Mouse (Mus musculus) kidney, embryonic 16.5 days (tissue): Measurements from ENCODE around the gene Arl9. TPM values are rescaled to one million over a fixed set of nuclear protein-coding genes. Genes with fewer than 3 reads are reported as not detected.
"Not testable (repeated sequence)": the region's sequence is repeated elsewhere in the genome, so short reads cannot be mapped to it uniquely, and the experiment has no call there.

Source experiments
- ATAC-seq: fragments of 200-750 bp; cut with Nextera tagmentation; 2 replicates; pipeline ENCODE4 v1.8.0; 2017; ENCODE audit warnings: moderate TSS enrichment; ENCODE audit not compliant: low FRiP score, low TSS enrichment
- H3K27ac ChIP-seq: fragments of 300-500 bp; sonication (generic); 2 replicates; pipeline ENCODE4 v1.5.1; 2014; ENCODE audit warnings: low read length
- H3K27me3 ChIP-seq: fragments of 300-500 bp; sonication (generic); 2 replicates; pipeline ENCODE4 v1.6.1; 2014; ENCODE audit warnings: low read length, control low read depth, mixed read lengths; ENCODE audit not compliant: insufficient read depth
- H3K36me3 ChIP-seq: fragments of 300-500 bp; sonication (generic); 2 replicates; pipeline ENCODE4 v1.6.1; 2014; ENCODE audit warnings: low read length, control low read depth, mixed read lengths; ENCODE audit not compliant: insufficient read depth
- H3K4me1 ChIP-seq: fragments of 300-500 bp; sonication (generic); 2 replicates; pipeline ENCODE4 v1.6.1; 2014; ENCODE audit warnings: low read length, control low read depth, mixed read lengths; ENCODE audit not compliant: insufficient read depth
- H3K4me2 ChIP-seq: fragments of 300-500 bp; sonication (generic); replicated peaks from 2 replicates; pipeline ENCODE4 v1.6.1; 2014; ENCODE audit warnings: low read depth, low read length
- H3K4me3 ChIP-seq: fragments of 300-500 bp; sonication (generic); 2 replicates; pipeline ENCODE4 v1.5.1; 2014; ENCODE audit warnings: mild to moderate bottlenecking, low read length
- H3K9ac ChIP-seq: fragments of 300-500 bp; sonication (generic); replicated peaks from 2 replicates; pipeline ENCODE4 v1.6.1; 2014; ENCODE audit warnings: low read length
- H3K9me3 ChIP-seq: fragments of 300-500 bp; sonication (generic); 2 replicates; pipeline ENCODE4 v1.6.1; 2016; ENCODE audit warnings: low read length, control low read depth
- WGBS: fragments of 180-500 bp; shearing (Covaris S2); extraction: QIAGEN DNeasy Blood & Tissue Kit; methylation state at CpG from one replicate; pipeline ENCODE4 v1.1.7; 2014; 5-methylcytosine and 5-hydroxymethylcytosine counted together
- polyA plus RNA-seq: library from polyadenylated mRNA; unstranded; fragments of >200 nt; fragmentation: Nextera tagmentation; extraction: Ambion mirVana; gene quantifications from 2 replicates; pipeline ENCODE4 v1.2.1, GENCODE M21; 2015

Arl9 gene
- polyA plus RNA-seq, 1 experiment from 2014 or later = not detected

GRCm38 (mm10) chr5:77013171-77013570, 9.3 kb downstream of the Arl9 start:
- H3K36me3 ChIP-seq = no peaks in the 10 kb centered on the region
- no peak overlapping the region for H3K9ac ChIP-seq
- no peak overlapping the region for H3K4me2 ChIP-seq
- no peaks in the 10 kb centered on the region for H3K9me3 ChIP-seq
- H3K4me1 ChIP-seq = peaks cover 4% of the 10 kb centered on the region; the same call in 1 of the 2 replicates
- no peak overlapping the region for H3K4me3 ChIP-seq
- H3K27me3 ChIP-seq = peaks cover 3% of the 10 kb centered on the region; the same call in 1 of the 2 replicates
- 81% methylated on average over 3 of the region's 3 CpGs for WGBS
- H3K27ac ChIP-seq = no peak overlapping the region
- ATAC-seq = no peak

- Histone ChIP-seq H3K27ac (no peak within 1 kb of the TSS), H3K4me2 (peak within 1 kb of the TSS; percentile 93), H3K9me3 (no peaks in the 10 kb centered on the region), H3K4me3 (peak within 1 kb of the TSS; percentile 59), H3K9ac (peak within 1 kb of the TSS; percentile 59), H3K27me3 (peaks cover 3% of the 10 kb centered on the region; the same call in 1 of the 2 replicates), H3K36me3 (no peaks in the 10 kb centered on the region), H3K4me1 (peaks cover 4% of the 10 kb centered on the region; the same call in 1 of the 2 replicates)
- WGBS = 8% methylated on average over 57 of the region's 57 CpGs
- ATAC-seq = peak; percentile 99
Observed at GRCm38 (mm10) chr5:77015544-77016482, 12.0 kb downstream of the Arl9 start, which contains the start of gene Thegl. Thegl (plus strand) TSS chr5:77016023.

GRCm38 (mm10) chr5:77028034-77028433, 24.2 kb downstream of the Arl9 start:
- no peaks in the 10 kb centered on the region for H3K4me1 ChIP-seq
- no peak overlapping the region for H3K4me3 ChIP-seq
- no peaks in the 10 kb centered on the region for H3K27me3 ChIP-seq
- no peak for ATAC-seq
- WGBS = 73% methylated on average over 3 of the region's 3 CpGs
- H3K36me3 ChIP-seq = no peaks in the 10 kb centered on the region
- H3K9ac ChIP-seq = no peak overlapping the region
- no peaks in the 10 kb centered on the region; the same call in 1 of the 2 replicates for H3K9me3 ChIP-seq
- H3K27ac ChIP-seq = no peak overlapping the region
- no peak overlapping the region for H3K4me2 ChIP-seq

GRCm38 (mm10) chr5:77029735-77030134, 25.9 kb downstream of the Arl9 start:
- H3K4me2 ChIP-seq = no peak overlapping the region
- ATAC-seq = no peak
- no peak overlapping the region for H3K4me3 ChIP-seq
- H3K4me1 ChIP-seq = no peaks in the 10 kb centered on the region
- H3K27ac ChIP-seq = no peak overlapping the region
- no peaks in the 10 kb centered on the region for H3K9me3 ChIP-seq
- WGBS = 79% methylated on average over 5 of the region's 5 CpGs
- H3K27me3 ChIP-seq = no peaks in the 10 kb centered on the region
- no peak overlapping the region for H3K9ac ChIP-seq
- no peaks in the 10 kb centered on the region for H3K36me3 ChIP-seq

GRCm38 (mm10) chr5:77035101-77035500, 31.2 kb downstream of the Arl9 start:
- H3K9ac ChIP-seq, ATAC-seq, H3K9me3 ChIP-seq, H3K4me1 ChIP-seq, H3K27ac ChIP-seq, H3K4me3 ChIP-seq, H3K27me3 ChIP-seq, H3K36me3 ChIP-seq, H3K4me2 ChIP-seq: not testable (repeated sequence)

- no peak overlapping the region for H3K4me2 ChIP-seq
- no peaks in the 10 kb centered on the region for H3K36me3 ChIP-seq
- 87% methylated on average over 10 of the region's 10 CpGs for WGBS
- H3K27me3 ChIP-seq = no peaks in the 10 kb centered on the region
- ATAC-seq = no peak
- H3K9ac ChIP-seq = no peak overlapping the region
- H3K4me3 ChIP-seq = no peak overlapping the region
- no peak overlapping the region for H3K27ac ChIP-seq
- H3K9me3 ChIP-seq = no peaks in the 10 kb centered on the region
- H3K4me1 ChIP-seq = no peaks in the 10 kb centered on the region
Observed at GRCm38 (mm10) chr5:77038451-77038850, 34.6 kb downstream of the Arl9 start.

- H3K4me1 ChIP-seq = no peaks in the 10 kb centered on the region
- H3K4me3 ChIP-seq = no peak overlapping the region
- no peaks in the 10 kb centered on the region for H3K27me3 ChIP-seq
- H3K9ac ChIP-seq = no peak overlapping the region
- H3K9me3 ChIP-seq = no peaks in the 10 kb centered on the region
- H3K27ac ChIP-seq = no peak overlapping the region
- ATAC-seq = no peak
- no peaks in the 10 kb centered on the region for H3K36me3 ChIP-seq
- no peak overlapping the region for H3K4me2 ChIP-seq
Observed at GRCm38 (mm10) chr5:77039391-77039790, 35.5 kb downstream of the Arl9 start.

GRCm38 (mm10) chr5:77044362-77044761, 40.5 kb downstream of the Arl9 start:
- H3K27me3 ChIP-seq = no peaks in the 10 kb centered on the region
- H3K36me3 ChIP-seq = no peaks in the 10 kb centered on the region
- no peak overlapping the region for H3K4me2 ChIP-seq
- no peak overlapping the region for H3K27ac ChIP-seq
- no peak overlapping the region for H3K4me3 ChIP-seq
- H3K9me3 ChIP-seq = no peaks in the 10 kb centered on the region
- no peak for ATAC-seq
- no peak overlapping the region for H3K9ac ChIP-seq
- 69% methylated on average over 5 of the region's 5 CpGs for WGBS
- H3K4me1 ChIP-seq = no peaks in the 10 kb centered on the region

- H3K4me3 ChIP-seq = no peak overlapping the region
- H3K27ac ChIP-seq = no peak overlapping the region
- H3K4me2 ChIP-seq = no peak overlapping the region
- H3K9me3 ChIP-seq = peaks cover 5% of the 10 kb centered on the region; the same call in 1 of the 2 replicates
- H3K27me3 ChIP-seq = no peaks in the 10 kb centered on the region
- H3K4me1 ChIP-seq = no peaks in the 10 kb centered on the region
- ATAC-seq = no peak
- WGBS = 87% methylated on average over 5 of the region's 5 CpGs
- H3K9ac ChIP-seq = no peak overlapping the region
- H3K36me3 ChIP-seq = no peaks in the 10 kb centered on the region
Observed at GRCm38 (mm10) chr5:77052616-77053015, 48.8 kb downstream of the Arl9 start.

GRCm38 (mm10) chr5:77056881-77057440, 53.1 kb downstream of the Arl9 start:
- ATAC-seq = no peak
- H3K27me3 ChIP-seq = no peaks in the 10 kb centered on the region

More at GRCm38 (mm10) chr5:77056881-77057440, 53.1 kb downstream of the Arl9 start:
- H3K9me3 ChIP-seq = peaks cover 5% of the 10 kb centered on the region; the same call in 1 of the 2 replicates
- WGBS = 66% methylated on average over 12 of the region's 12 CpGs
- no peak overlapping the region for H3K4me2 ChIP-seq
- no peaks in the 10 kb centered on the region for H3K4me1 ChIP-seq
- no peak overlapping the region for H3K4me3 ChIP-seq
- no peak overlapping the region for H3K9ac ChIP-seq
- no peak overlapping the region for H3K27ac ChIP-seq
- H3K36me3 ChIP-seq = no peaks in the 10 kb centered on the region
